Mouse (Mus musculus) liver, embryonic 14.5 days (tissue): Measurements from ENCODE around the gene Bnc1. TPM values are rescaled to one million over a fixed set of nuclear protein-coding genes. Genes with fewer than 3 reads are reported as not detected.

Source experiments
- ATAC-seq: fragments of 200-750 bp; cut with Nextera tagmentation; 2 replicates; pipeline ENCODE4 v1.8.0; 2017; ENCODE audit warnings: moderate number of reproducible peaks, mild to moderate bottlenecking, moderate library complexity; ENCODE audit not compliant: insufficient read depth
- DNase-seq, 3 experiments: peaks; one replicate each; pipeline ENCODE4 v3.0.0-alpha.2; 2012 to 2013; ENCODE audit warnings: low read depth in 3 of 3, low spot score in 3 of 3
- H3K27ac ChIP-seq: fragments of 300-500 bp; sonication (generic); 2 replicates; pipeline ENCODE4 v1.5.1; 2014; ENCODE audit warnings: moderate library complexity, mild to moderate bottlenecking, control low read depth, inconsistent platforms
- H3K27me3 ChIP-seq: fragments of 300-500 bp; sonication (generic); 2 replicates; pipeline ENCODE4 v1.6.1; 2014; ENCODE audit warnings: mild to moderate bottlenecking, low read length, moderate library complexity; ENCODE audit not compliant: control insufficient read depth, insufficient read depth
- H3K36me3 ChIP-seq: fragments of 300-500 bp; sonication (generic); replicated peaks from 2 replicates; pipeline ENCODE4 v1.6.1; 2014; ENCODE audit warnings: low read depth; ENCODE audit not compliant: control insufficient read depth, insufficient read depth
- H3K4me1 ChIP-seq, 2 experiments: fragments of 200-500 bp in 1 of 2; fragments of 300-500 bp in 1 of 2; sonication (generic) in 1 of 2; replicated peaks; 2 replicates each; pipeline ENCODE4 v1.6.1; 2012 to 2014; ENCODE audit warnings: antibody characterized with exemption in 1 of 2, inconsistent platforms in 1 of 2, low read length in 1 of 2; ENCODE audit not compliant: control insufficient read depth in 2 of 2, insufficient read depth in 2 of 2
- H3K4me2 ChIP-seq: fragments of 300-500 bp; sonication (generic); 2 replicates; pipeline ENCODE4 v1.6.1; 2014; ENCODE audit warnings: low read depth, mild to moderate bottlenecking, control low read depth, moderate library complexity
- H3K4me3 ChIP-seq, 2 experiments: fragments of 200-500 bp in 1 of 2; fragments of 300-500 bp in 1 of 2; sonication (generic) in 1 of 2; 2 replicates each; pipeline ENCODE4 v1.5.1; 2012 to 2014; ENCODE audit warnings: low read depth in 2 of 2, low read length in 2 of 2, mild to moderate bottlenecking in 2 of 2, control low read depth in 1 of 2, inconsistent platforms in 1 of 2, moderate library complexity in 1 of 2; ENCODE audit not compliant: insufficient read depth in 1 of 2
- H3K9ac ChIP-seq: fragments of 300-500 bp; sonication (generic); replicated peaks from 2 replicates; pipeline ENCODE4 v1.6.1; 2014; ENCODE audit warnings: mild to moderate bottlenecking, control low read depth, moderate library complexity
- H3K9me3 ChIP-seq: fragments of 300-500 bp; sonication (generic); 2 replicates; pipeline ENCODE4 v1.6.1; 2016; ENCODE audit warnings: low read length, mixed read lengths; ENCODE audit not compliant: control insufficient read depth
- CTCF ChIP-seq: IDR thresholded peaks from 2 replicates; pipeline ENCODE4 v1.5.1; 2016; ENCODE audit warnings: antibody characterized with exemption, low read depth, control low read depth
- EP300 ChIP-seq: IDR thresholded peaks from 2 replicates; pipeline ENCODE4 v1.6.1; 2016; ENCODE audit warnings: antibody characterized with exemption, low read depth
- WGBS: fragments of 180-500 bp; shearing (Covaris S2); extraction: QIAGEN DNeasy Blood & Tissue Kit; methylation state at CpG from one replicate; pipeline ENCODE4 v1.1.7; 2014; ENCODE audit not compliant: insufficient replicate concordance; 5-methylcytosine and 5-hydroxymethylcytosine counted together
- polyA plus RNA-seq, 2 experiments: library from polyadenylated mRNA; depleted of rRNA in 1 of 2; stranded (reverse) in 1 of 2; unstranded in 1 of 2; fragments of >200 nt; fragmentation: Nextera tagmentation in 1 of 2; extraction: Ambion mirVana in 1 of 2; gene quantifications; 2 replicates each; pipeline versions ENCODE4 v1.2.1 to v1.2.3; 2012 to 2014

Bnc1 gene
- 0.22 and 0.28 TPM in 2 replicates for polyA plus RNA-seq (2012; rRNA removed)
- polyA plus RNA-seq (2014; fragmentation: Nextera tagmentation; extraction: Ambion mirVana), result 0.27 and 0.54 TPM in 2 replicates

- 1% methylated on average over 81 of the region's 105 CpGs for WGBS
- no peak within 1 kb of the TSS for H3K27ac ChIP-seq
- no peak for TF ChIP-seq CTCF
- no peak for TF ChIP-seq EP300
- H3K27me3 ChIP-seq, result peaks cover 57% of the 10 kb centered on the region
- DNase-seq, result no peak
- no peaks in the 10 kb centered on the region for H3K36me3 ChIP-seq
- peak within 1 kb of the TSS; percentile 40 for H3K4me2 ChIP-seq
- peak within 1 kb of the TSS; percentile 7 to 34; a peak in 2 of 4 replicates for H3K4me3 ChIP-seq
- H3K9me3 ChIP-seq, result no peaks in the 10 kb centered on the region
- no peaks in the 10 kb centered on the region for H3K4me1 ChIP-seq
- no peak for ATAC-seq
- H3K9ac ChIP-seq, result no peak within 1 kb of the TSS
These were observed at the start of gene Bnc1 for GRCm38 (mm10) chr7:81992131-81993061. Gene Bnc1, minus strand, starts transcription at chr7:81992292.

GRCm38 (mm10) chr7:82033347-82033746 lies 41.3 kb upstream of the Bnc1 start:
- no peak overlapping the region for H3K4me3 ChIP-seq
- no peak overlapping the region for H3K27ac ChIP-seq
- no peak for TF ChIP-seq EP300
- TF ChIP-seq CTCF, result no peak
- WGBS, result 50% methylated on average over 1 of the region's 1 CpGs
- no peaks in the 10 kb centered on the region for H3K9me3 ChIP-seq
- no peak for ATAC-seq
- H3K9ac ChIP-seq, result no peak overlapping the region
- no peaks in the 10 kb centered on the region for H3K36me3 ChIP-seq
- no peak for DNase-seq
- no peaks in the 10 kb centered on the region for H3K4me1 ChIP-seq
- H3K27me3 ChIP-seq, result no peaks in the 10 kb centered on the region
- H3K4me2 ChIP-seq, result no peak overlapping the region

- Histone ChIP-seq H3K4me1 (no peaks in the 10 kb centered on the region), H3K4me2 (no peak overlapping the region), H3K27me3 (no peaks in the 10 kb centered on the region), H3K4me3 (no peak overlapping the region), H3K27ac (no peak overlapping the region), H3K9ac (no peak overlapping the region), H3K36me3 (no peaks in the 10 kb centered on the region), H3K9me3 (no peaks in the 10 kb centered on the region)
- ATAC-seq (no peak), DNase-seq (no peak)
- no peak for TF ChIP-seq CTCF
- no peak for TF ChIP-seq EP300
- 52% methylated on average over 9 of the region's 9 CpGs for WGBS
These were observed 37.6 kb upstream of the Bnc1 start for GRCm38 (mm10) chr7:82029666-82030065.

DNA sequence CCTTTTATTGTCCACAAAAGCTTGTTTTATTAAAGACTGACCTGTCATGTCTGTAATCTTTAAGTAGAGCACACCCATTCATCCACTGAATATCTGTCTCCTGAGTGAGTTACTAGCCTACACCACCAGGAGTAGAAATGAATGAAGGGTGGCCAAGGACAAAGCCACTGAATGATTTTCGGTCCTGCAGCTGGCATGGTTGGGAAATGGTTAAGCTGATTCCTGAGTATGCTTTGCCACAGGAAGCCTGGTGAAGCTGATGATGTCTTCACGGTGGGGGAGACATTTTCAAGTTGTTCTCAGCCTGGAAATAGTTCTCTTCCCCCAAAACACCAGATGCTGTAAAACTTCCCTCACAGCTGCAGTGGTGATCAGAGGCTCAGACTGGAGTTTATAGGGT lies 33.7 kb upstream of the Bnc1 start:
- no peaks in the 10 kb centered on the region for H3K27me3 ChIP-seq
- no peak overlapping the region for H3K4me2 ChIP-seq
- ATAC-seq (no peak), DNase-seq (no peak)
- H3K9me3 ChIP-seq, result no peaks in the 10 kb centered on the region
- no peak overlapping the region for H3K27ac ChIP-seq
- no peak overlapping the region for H3K9ac ChIP-seq
- no peaks in the 10 kb centered on the region for H3K36me3 ChIP-seq
- 4% methylated on average over 2 of the region's 2 CpGs for WGBS
- no peak for TF ChIP-seq CTCF
- no peak for TF ChIP-seq EP300
- H3K4me1 ChIP-seq, result no peaks in the 10 kb centered on the region
- H3K4me3 ChIP-seq, result no peak overlapping the region

DNA sequence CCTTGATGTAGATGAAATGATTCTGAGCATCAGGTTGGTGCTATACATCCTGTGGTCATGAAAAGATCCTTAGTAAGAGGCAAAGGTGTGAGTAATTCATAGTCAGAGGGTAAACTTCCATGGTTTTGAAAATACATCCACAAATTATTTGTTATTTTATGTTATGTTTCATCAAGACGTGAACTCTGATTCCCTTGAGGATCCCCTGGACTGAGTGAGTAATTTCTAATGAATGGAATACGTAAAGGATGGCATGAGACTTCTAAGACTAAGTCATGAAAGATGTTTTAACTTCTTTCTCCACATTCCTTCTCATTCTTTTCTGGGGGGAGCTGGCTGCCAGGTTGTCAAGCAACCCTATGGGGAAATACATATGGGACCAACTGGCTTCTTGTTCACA lies 31.6 kb upstream of the Bnc1 start:
- Histone ChIP-seq H3K27me3 (no peaks in the 10 kb centered on the region), H3K4me2 (no peak overlapping the region), H3K9me3 (no peaks in the 10 kb centered on the region), H3K4me3 (no peak overlapping the region), H3K27ac (no peak overlapping the region), H3K4me1 (no peaks in the 10 kb centered on the region), H3K36me3 (no peaks in the 10 kb centered on the region), H3K9ac (no peak overlapping the region)
- TF ChIP-seq CTCF (no peak), EP300 (no peak)
- DNase-seq (no peak), ATAC-seq (no peak)
- 62% methylated on average over 2 of the region's 2 CpGs for WGBS
